Mouse (Mus musculus) hindbrain, embryonic 16.5 days (tissue): ENCODE results near the gene Ush2a. TPM values are rescaled to one million over a fixed set of nuclear protein-coding genes. Genes with fewer than 3 reads are reported as not detected.

Experiments used
- ATAC-seq: fragments of 200-750 bp; cut with Nextera tagmentation; 2 replicates; pipeline ENCODE4 v1.8.0; 2017; ENCODE audit warnings: moderate TSS enrichment, moderate library complexity
- H3K27ac ChIP-seq: fragments of 300-500 bp; sonication (generic); 2 replicates; pipeline ENCODE4 v1.5.1; 2014; ENCODE audit warnings: low read depth, mild to moderate bottlenecking, control low read depth, low read length, moderate library complexity
- H3K27me3 ChIP-seq: fragments of 300-500 bp; sonication (generic); replicated peaks from 2 replicates; pipeline ENCODE4 v1.6.1; 2014; ENCODE audit warnings: low read length; ENCODE audit not compliant: control insufficient read depth, insufficient read depth
- H3K36me3 ChIP-seq: fragments of 300-500 bp; sonication (generic); 2 replicates; pipeline ENCODE4 v1.6.1; 2014; ENCODE audit warnings: mild to moderate bottlenecking, low read length, moderate library complexity, mixed read lengths; ENCODE audit not compliant: control insufficient read depth, insufficient read depth
- H3K4me1 ChIP-seq: fragments of 300-500 bp; sonication (generic); 2 replicates; pipeline ENCODE4 v1.6.1; 2014; ENCODE audit warnings: low read depth, low read length; ENCODE audit not compliant: control insufficient read depth, insufficient read depth
- H3K4me2 ChIP-seq: fragments of 300-500 bp; sonication (generic); 2 replicates; pipeline ENCODE4 v1.6.1; 2014; ENCODE audit warnings: mild to moderate bottlenecking, low read length, control low read depth, moderate library complexity
- H3K4me3 ChIP-seq: fragments of 300-500 bp; sonication (generic); 2 replicates; pipeline ENCODE4 v1.5.1; 2014; ENCODE audit warnings: mild to moderate bottlenecking, low read length, control low read depth, moderate library complexity
- H3K9ac ChIP-seq: fragments of 300-500 bp; sonication (generic); 2 replicates; pipeline ENCODE4 v1.6.1; 2014; ENCODE audit warnings: low read depth, mild to moderate bottlenecking, control low read depth, low read length, moderate library complexity
- H3K9me3 ChIP-seq: fragments of 300-500 bp; sonication (generic); 2 replicates; pipeline ENCODE4 v1.6.1; 2014; ENCODE audit warnings: mild to moderate bottlenecking, low read length, moderate library complexity; ENCODE audit not compliant: control insufficient read depth
- WGBS: fragments of 180-500 bp; shearing (Covaris S2); extraction: QIAGEN DNeasy Blood & Tissue Kit; methylation state at CpG from one replicate; pipeline ENCODE4 v1.1.7; 2014; 5-methylcytosine and 5-hydroxymethylcytosine counted together
- polyA plus RNA-seq: library from polyadenylated mRNA; unstranded; fragments of >200 nt; fragmentation: Nextera tagmentation; extraction: Ambion mirVana; gene quantifications from 2 replicates; pipeline ENCODE4 v1.2.1, GENCODE M21; 2015

Ush2a gene
- polyA plus RNA-seq, 1 experiment from 2014 or later, result 0.34 TPM

GRCm38 (mm10) chr1:188598052-188598451 is 336.2 kb downstream of the Ush2a start:
- H3K27ac ChIP-seq, result no peak overlapping the region
- WGBS, result 90% methylated on average over 7 of the region's 7 CpGs
- no peak overlapping the region for H3K9ac ChIP-seq
- no peak overlapping the region for H3K4me3 ChIP-seq
- H3K27me3 ChIP-seq, result no peaks in the 10 kb centered on the region
- ATAC-seq, result no peak
- no peaks in the 10 kb centered on the region for H3K4me1 ChIP-seq
- no peak overlapping the region for H3K4me2 ChIP-seq
- no peaks in the 10 kb centered on the region for H3K36me3 ChIP-seq
- H3K9me3 ChIP-seq, result no peaks in the 10 kb centered on the region

- no peak for ATAC-seq
- no peaks in the 10 kb centered on the region for H3K27me3 ChIP-seq
- no peak overlapping the region for H3K4me2 ChIP-seq
- 91% methylated on average over 8 of the region's 8 CpGs for WGBS
- no peaks in the 10 kb centered on the region for H3K4me1 ChIP-seq
- H3K9me3 ChIP-seq, result no peaks in the 10 kb centered on the region
- no peak overlapping the region for H3K27ac ChIP-seq
- H3K4me3 ChIP-seq, result no peak overlapping the region
- no peak overlapping the region for H3K9ac ChIP-seq
- no peaks in the 10 kb centered on the region for H3K36me3 ChIP-seq
Measured at GRCm38 (mm10) chr1:188599134-188599533, 337.3 kb downstream of the Ush2a start.

GRCm38 (mm10) chr1:188606450-188606849 is 344.6 kb downstream of the Ush2a start:
- no peak for ATAC-seq
- H3K27me3 ChIP-seq, result no peaks in the 10 kb centered on the region
- no peaks in the 10 kb centered on the region for H3K36me3 ChIP-seq
- no peaks in the 10 kb centered on the region for H3K9me3 ChIP-seq
- no peak overlapping the region for H3K4me3 ChIP-seq
- H3K27ac ChIP-seq, result no peak overlapping the region
- H3K9ac ChIP-seq, result no peak overlapping the region
- no peaks in the 10 kb centered on the region for H3K4me1 ChIP-seq
- H3K4me2 ChIP-seq, result no peak overlapping the region

- H3K27me3 ChIP-seq, result no peaks in the 10 kb centered on the region
- ATAC-seq, result no peak
Measured at GRCm38 (mm10) chr1:188616547-188616946, 354.7 kb downstream of the Ush2a start.

GRCm38 (mm10) chr1:188633736-188634135 is 371.9 kb downstream of the Ush2a start:
- no peak overlapping the region for H3K27ac ChIP-seq
- H3K9ac ChIP-seq, result no peak overlapping the region
- peak; percentile 71; the same call in 1 of the 2 replicates for ATAC-seq
- H3K27me3 ChIP-seq, result no peaks in the 10 kb centered on the region; the same call in 1 of the 2 replicates
- 46% methylated on average over 4 of the region's 4 CpGs for WGBS
- H3K4me1 ChIP-seq, result no peaks in the 10 kb centered on the region
- H3K4me3 ChIP-seq, result no peak overlapping the region
- no peak overlapping the region for H3K4me2 ChIP-seq
- no peaks in the 10 kb centered on the region for H3K36me3 ChIP-seq
- no peaks in the 10 kb centered on the region for H3K9me3 ChIP-seq

More at GRCm38 (mm10) chr1:188616547-188616946, 354.7 kb downstream of the Ush2a start:
- Histone ChIP-seq H3K27ac (no peak overlapping the region), H3K4me2 (no peak overlapping the region), H3K9me3 (no peaks in the 10 kb centered on the region), H3K36me3 (no peaks in the 10 kb centered on the region), H3K4me1 (no peaks in the 10 kb centered on the region), H3K9ac (no peak overlapping the region), H3K4me3 (no peak overlapping the region)
- 66% methylated on average over 5 of the region's 5 CpGs for WGBS

GRCm38 (mm10) chr1:188639666-188640065 is 377.8 kb downstream of the Ush2a start:
- ATAC-seq, result no peak
- Histone ChIP-seq H3K9ac (no peak overlapping the region), H3K27ac (no peak overlapping the region), H3K27me3 (no peaks in the 10 kb centered on the region; the same call in 1 of the 2 replicates), H3K9me3 (no peaks in the 10 kb centered on the region), H3K4me3 (no peak overlapping the region), H3K4me1 (no peaks in the 10 kb centered on the region), H3K36me3 (no peaks in the 10 kb centered on the region), H3K4me2 (no peak overlapping the region)

GRCm38 (mm10) chr1:188643156-188643555 is 381.3 kb downstream of the Ush2a start:
- no peak overlapping the region for H3K9ac ChIP-seq
- no peaks in the 10 kb centered on the region; the same call in 1 of the 2 replicates for H3K27me3 ChIP-seq
- no peak overlapping the region for H3K4me2 ChIP-seq
- H3K27ac ChIP-seq, result no peak overlapping the region
- ATAC-seq, result no peak
- no peaks in the 10 kb centered on the region for H3K9me3 ChIP-seq
- no peak overlapping the region for H3K4me3 ChIP-seq
- WGBS, result 88% methylated on average over 3 of the region's 3 CpGs
- H3K36me3 ChIP-seq, result no peaks in the 10 kb centered on the region
- H3K4me1 ChIP-seq, result no peaks in the 10 kb centered on the region

GRCm38 (mm10) chr1:188653001-188653400 is 391.2 kb downstream of the Ush2a start:
- ATAC-seq, result no peak
- no peaks in the 10 kb centered on the region; the same call in 1 of the 2 replicates for H3K9me3 ChIP-seq
- H3K27ac ChIP-seq, result no peak overlapping the region
- H3K4me1 ChIP-seq, result no peaks in the 10 kb centered on the region
- no peak overlapping the region for H3K4me3 ChIP-seq
- H3K4me2 ChIP-seq, result no peak overlapping the region
- H3K9ac ChIP-seq, result no peak overlapping the region
- 0 out of 2 replicates have a peak, but pooled peaks cover 2% of the 10 kb centered on the region for H3K27me3 ChIP-seq
- 83% methylated on average over 3 of the region's 3 CpGs for WGBS
- H3K36me3 ChIP-seq, result no peaks in the 10 kb centered on the region

GRCm38 (mm10) chr1:188656121-188656520 is 394.3 kb downstream of the Ush2a start:
- H3K4me1 ChIP-seq, result peaks cover 7% of the 10 kb centered on the region
- 0 out of 2 replicates have a peak, but pooled peaks cover 2% of the 10 kb centered on the region for H3K27me3 ChIP-seq
- no peak for ATAC-seq
- WGBS, result 60% methylated on average over 12 of the region's 12 CpGs
- H3K4me3 ChIP-seq, result no peak overlapping the region
- no peak overlapping the region for H3K4me2 ChIP-seq
- H3K27ac ChIP-seq, result no peak overlapping the region
- H3K36me3 ChIP-seq, result no peaks in the 10 kb centered on the region
- no peaks in the 10 kb centered on the region; the same call in 1 of the 2 replicates for H3K9me3 ChIP-seq
- no peak overlapping the region for H3K9ac ChIP-seq

GRCm38 (mm10) chr1:188659159-188659558 is 397.3 kb downstream of the Ush2a start:
- no peaks in the 10 kb centered on the region for H3K36me3 ChIP-seq
- no peaks in the 10 kb centered on the region; the same call in 1 of the 2 replicates for H3K9me3 ChIP-seq
- H3K4me1 ChIP-seq, result peaks cover 7% of the 10 kb centered on the region
- ATAC-seq, result no peak
- H3K9ac ChIP-seq, result no peak overlapping the region
- H3K27ac ChIP-seq, result no peak overlapping the region
- H3K4me3 ChIP-seq, result no peak overlapping the region
- 0 out of 2 replicates have a peak, but pooled peaks cover 2% of the 10 kb centered on the region for H3K27me3 ChIP-seq
- no peak overlapping the region for H3K4me2 ChIP-seq
- WGBS, result 31% methylated on average over 3 of the region's 3 CpGs
